Mouse (Mus musculus) layer of hippocampus, postnatal 14 days (tissue): ENCODE results near the gene Atg7. TPM values are rescaled to one million over a fixed set of nuclear protein-coding genes. Genes with fewer than 3 reads are reported as not detected.

Experiments
- DNase-seq, 2 experiments: peaks; one replicate each; pipeline ENCODE4 v3.0.0; 2021 to 2022; ENCODE audit warnings: low spot score in 2 of 2, mixed read lengths in 1 of 2
- total RNA-seq, 2 experiments: library from RNA; stranded (reverse); gene quantifications; 2 replicates each; pipeline ENCODE4 v1.2.3; 2021

Gene Atg7
- total RNA-seq, 2 experiments from 2014 or later = 21.0 to 27.7 TPM

DNA sequence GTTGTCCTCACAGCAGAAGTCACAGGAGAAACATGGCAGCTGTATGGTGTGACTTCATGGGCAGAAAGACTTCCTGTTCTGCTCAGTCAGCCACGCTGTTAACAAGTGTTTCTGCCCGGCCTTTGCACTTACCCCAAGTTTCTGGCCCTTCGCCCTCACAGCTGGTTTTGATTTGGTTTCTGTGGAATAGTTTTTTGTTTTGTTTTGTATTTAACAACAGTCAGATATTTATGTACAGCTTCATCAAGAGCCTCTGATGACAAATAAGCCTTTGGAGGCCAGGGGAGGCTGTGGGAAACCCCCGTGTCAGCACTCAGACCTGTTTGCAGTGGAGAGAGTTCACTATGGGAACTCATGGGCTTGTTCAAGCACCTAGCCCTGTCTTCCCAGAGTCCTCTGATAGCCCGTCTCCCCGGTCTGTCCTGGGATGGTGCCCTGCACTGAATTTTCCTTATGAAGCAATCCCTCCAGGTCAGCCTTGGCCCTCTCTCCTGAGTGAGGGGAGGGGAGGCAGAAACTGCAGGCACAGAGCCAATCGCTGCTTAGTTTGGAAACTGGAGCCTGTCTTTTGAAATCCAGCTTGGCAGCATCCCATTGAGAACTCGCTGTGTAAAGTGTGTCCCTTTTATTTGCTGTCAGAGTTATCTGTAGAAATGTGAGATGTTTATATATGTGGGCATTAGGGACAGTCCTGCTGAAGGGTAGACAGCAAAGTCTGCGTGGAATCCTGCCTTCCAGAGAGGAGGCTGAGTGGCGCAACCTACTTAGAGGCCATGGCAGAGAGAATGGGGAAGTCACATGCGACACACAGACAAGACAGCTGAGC lies 138.7 kb downstream of the Atg7 start:
- DNase-seq = peak; percentile 41 to 52

DNA sequence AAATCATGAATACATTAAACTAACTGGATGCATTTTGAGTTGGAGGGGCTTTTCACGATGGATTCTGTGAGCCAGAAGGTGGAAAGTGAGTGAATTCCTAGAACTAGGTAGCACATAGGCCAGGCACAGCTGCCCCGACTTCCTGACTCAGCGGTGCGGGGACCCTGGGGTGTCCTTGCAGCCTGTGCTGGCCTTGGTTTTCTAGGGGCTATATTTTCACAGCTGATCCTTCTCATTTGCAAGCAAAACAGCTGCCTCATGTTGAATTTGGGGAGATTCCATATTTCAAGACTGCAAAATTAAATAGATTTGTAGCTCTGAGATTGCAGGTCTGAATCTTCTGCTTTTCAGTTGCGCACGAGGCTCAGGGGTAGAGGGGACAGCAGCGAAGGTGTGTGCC lies 139.6 kb downstream of the Atg7 start:
- DNase-seq = no peak

DNA sequence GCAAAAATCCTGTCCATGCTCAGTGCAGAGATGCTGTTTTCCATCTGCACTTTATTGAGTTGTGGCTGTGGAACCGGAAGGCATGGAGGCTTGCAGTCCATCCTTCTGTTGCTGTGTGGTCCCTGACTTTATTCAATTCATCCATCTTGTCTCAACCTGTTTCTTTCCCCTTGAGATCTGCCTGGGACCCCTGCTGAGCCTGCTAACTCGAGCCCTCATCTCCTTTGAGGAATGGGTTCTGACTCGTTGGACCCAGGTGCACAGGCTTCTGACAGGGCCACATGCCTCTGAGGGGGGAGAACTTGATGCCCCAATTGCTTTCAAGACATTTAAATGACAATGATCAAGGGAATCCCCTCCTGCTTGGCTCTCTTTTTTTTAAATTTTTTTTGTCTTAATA lies 143.6 kb downstream of the Atg7 start:
- no peak for DNase-seq

DNA sequence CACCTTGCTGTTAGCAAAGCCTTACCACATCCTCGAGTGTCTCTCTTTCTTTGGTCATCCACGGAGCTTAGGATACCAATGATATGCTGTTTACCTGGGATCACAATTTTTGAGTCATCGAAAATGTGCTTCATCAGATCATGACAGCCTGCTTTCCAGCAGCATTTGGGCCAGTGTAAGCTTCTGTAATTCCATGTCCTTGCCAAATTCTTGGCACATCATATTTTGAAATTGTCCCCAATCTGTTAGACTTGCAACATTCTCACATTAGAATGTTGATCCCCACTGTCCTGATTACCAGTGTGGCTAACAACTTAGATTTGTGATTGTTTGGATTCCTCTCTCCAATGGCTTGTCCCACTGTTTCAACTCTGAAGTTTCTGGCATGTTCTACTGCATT lies 144.7 kb downstream of the Atg7 start:
- DNase-seq = no peak

DNA sequence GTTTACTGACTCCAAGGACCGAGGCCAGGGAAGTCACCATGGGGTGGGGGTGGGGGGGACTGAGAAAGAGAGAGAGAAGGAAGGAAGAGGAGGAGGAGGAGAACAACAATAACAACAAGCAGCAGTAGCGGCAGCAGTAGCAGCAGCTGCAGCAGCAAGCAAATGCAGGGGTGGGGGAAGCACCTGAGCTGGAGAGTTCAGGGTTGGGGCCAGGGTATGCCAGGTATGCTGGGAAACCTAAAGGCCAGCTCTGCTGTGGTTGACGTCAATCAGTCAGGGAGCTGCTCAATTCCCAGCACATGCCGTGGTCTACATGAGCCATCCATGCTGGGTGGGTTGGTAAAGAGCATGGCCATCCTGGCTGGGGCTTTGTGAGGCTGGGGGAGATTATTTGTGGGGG lies 145.8 kb downstream of the Atg7 start:
- DNase-seq = no peak

DNA sequence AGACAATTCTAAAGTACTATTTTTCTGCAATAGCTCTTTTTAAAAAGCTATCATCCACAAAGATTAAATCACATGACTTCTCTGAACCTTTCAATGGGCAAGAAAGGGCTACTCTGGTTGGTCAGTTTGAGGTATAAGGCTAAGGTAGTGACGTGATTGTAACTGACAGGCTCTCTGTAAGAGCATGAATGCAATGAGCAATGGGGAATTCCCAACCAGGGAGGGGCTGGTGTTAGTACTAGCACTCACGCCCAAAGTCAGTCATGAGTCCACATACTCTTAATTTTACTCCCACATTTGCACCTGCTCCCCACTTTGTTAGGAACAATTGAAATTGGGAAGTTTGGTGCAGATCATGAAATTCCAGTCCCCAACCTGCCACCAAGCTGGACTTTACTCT lies 147.2 kb downstream of the Atg7 start:
- no peak for DNase-seq

DNA sequence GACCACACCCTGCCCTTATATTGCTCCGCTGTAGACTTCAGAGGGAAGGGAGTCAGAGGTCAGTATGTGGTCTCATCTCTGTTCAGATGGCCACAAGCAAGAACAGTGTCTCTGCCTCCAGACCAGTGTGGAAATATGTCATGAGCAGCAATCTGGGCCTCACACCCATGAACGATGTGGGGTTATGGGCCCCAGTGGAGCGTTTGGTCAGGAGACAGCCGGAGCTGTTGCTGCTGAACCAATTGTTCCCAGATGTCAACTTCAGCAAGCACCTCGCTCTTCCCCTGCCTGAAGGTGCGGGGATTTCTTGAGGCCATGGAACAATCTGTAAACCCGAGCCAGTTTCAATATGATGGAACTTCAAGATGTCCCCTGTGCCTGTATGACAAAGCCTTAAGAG lies 148.0 kb downstream of the Atg7 start:
- DNase-seq = no peak

DNA sequence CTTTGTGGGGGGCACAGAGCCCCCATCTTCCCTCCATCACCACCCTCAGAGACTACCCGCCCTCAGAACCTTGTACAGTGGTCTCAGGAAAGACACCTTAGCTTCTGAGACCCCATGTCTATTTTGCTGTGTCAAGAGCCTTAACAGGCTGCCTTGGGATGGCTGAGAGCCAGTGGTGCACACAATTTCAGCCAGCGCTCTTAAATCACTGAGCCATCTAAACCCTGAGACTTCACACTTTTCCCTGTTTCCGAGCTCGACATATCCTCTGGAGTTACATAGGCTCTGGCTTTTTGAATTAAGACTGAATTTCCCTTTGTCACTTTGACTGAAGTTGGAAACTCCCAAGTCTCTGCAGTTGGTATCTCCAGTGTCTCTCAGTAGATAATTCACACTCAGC lies 148.9 kb downstream of the Atg7 start:
- DNase-seq = no peak

DNA sequence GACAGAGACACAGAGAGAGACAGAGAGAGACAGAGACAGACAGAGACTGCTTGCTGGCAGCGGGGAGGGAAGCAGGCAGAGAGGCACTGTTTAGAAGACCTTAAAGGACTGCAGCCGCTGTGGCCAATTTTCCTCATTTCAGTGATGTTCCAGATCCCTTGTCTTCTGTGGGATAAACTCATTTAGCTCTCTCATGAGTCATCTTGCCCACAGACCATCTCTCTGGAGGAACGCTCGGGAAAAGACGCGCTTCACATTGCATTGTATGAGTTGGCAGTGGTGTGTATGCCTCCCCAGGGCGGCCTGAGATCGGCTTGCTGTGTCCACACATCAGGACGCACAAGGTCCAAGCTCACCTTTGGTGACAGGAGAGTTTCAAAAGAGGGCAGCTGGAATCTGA lies 151.8 kb downstream of the Atg7 start:
- no peak for DNase-seq

- no peak for DNase-seq
These were observed 152.9 kb downstream of the Atg7 start for GRCm38 (mm10) chr6:114795706-114796325.

DNA sequence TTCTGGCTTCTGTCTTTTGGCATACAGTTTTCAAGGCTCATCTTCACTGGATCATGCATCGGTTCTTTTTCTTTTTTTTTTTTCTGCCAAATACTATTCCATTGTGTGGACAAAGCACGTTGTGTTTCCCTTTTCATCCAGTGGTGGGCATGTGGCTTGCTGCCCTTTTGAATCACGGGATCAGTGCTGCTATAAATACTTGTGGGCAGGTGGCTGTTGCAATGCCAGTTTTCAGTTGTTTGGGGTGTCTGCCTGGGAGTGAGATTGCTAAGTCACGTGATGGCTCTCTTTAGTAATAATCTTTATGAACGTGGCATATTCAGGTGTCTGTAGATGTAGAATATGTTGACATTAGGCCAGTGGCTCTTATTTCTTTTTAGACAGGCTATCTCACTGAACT lies 155.0 kb downstream of the Atg7 start:
- DNase-seq = no peak

DNA sequence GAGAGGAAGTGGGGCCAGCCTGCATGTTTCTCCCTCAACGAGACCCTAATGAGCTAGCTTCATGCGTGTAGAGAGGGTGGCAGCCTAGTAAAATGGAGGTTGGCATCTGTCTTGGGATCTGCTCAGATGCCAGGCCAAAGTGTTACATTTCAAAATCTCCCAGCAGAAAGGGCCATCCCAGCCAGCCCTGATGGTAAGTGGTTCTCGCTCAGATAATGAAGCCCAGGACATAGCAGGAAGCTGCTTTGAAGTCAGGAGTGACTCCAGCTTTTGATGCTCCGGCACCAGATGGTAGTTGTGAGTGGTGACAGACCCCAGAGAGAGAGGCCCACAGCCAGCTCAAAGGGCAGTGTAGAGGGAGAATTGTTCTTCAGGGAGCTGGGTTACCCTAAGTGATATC lies 155.8 kb downstream of the Atg7 start:
- no peak for DNase-seq

GRCm38 (mm10) chr6:114800291-114800965 lies 157.5 kb downstream of the Atg7 start:
- DNase-seq = no peak

GRCm38 (mm10) chr6:114803915-114804535 lies 161.1 kb downstream of the Atg7 start:
- DNase-seq = no peak

GRCm38 (mm10) chr6:114804866-114805265 lies 162.0 kb downstream of the Atg7 start:
- no peak for DNase-seq

GRCm38 (mm10) chr6:114805927-114806326 lies 163.0 kb downstream of the Atg7 start:
- no peak for DNase-seq

- DNase-seq = no peak
These were observed 164.6 kb downstream of the Atg7 start for GRCm38 (mm10) chr6:114807474-114807873.

- DNase-seq = no peak
These were observed 165.9 kb downstream of the Atg7 start for GRCm38 (mm10) chr6:114808654-114809430.

DNA sequence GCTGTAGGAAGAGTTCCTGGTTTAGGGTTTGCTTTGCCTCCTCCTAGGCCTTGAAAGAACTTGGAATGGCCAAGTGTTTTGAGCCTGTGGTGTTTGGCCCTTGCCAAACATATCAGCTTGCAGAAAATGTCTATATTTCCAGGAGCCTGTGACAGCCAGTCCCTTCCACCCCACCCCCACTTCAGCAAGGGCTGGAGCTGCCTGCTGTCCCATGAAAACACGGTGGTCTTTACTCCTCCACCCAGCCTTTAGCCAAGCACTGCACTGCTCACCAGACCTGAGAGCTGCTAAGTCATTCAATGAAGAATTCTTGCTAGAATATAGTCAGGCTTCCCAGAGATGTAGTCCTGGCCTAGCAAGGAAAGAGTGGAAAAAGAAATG lies 166.5 kb downstream of the Atg7 start:
- no peak for DNase-seq

- no peak for DNase-seq
These were observed 169.4 kb downstream of the Atg7 start for GRCm38 (mm10) chr6:114812322-114812721.

- DNase-seq = no peak
These were observed 169.9 kb downstream of the Atg7 start for GRCm38 (mm10) chr6:114812779-114813178.
